Mouse (Mus musculus) heart, adult 8-10 months (tissue): ENCODE data around the gene Akap8. TPM values are rescaled to one million over a fixed set of nuclear protein-coding genes. Genes with fewer than 3 reads are reported as not detected.

Experiments
- DNase-seq: peaks from one replicate; pipeline ENCODE4 v3.0.0; 2022; ENCODE audit warnings: low spot score
- total RNA-seq, 4 experiments: library from RNA; stranded (reverse); gene quantifications; 2 replicates each; pipeline ENCODE4 v1.2.4; 2022

Akap8 gene
- total RNA-seq, 4 experiments from 2014 or later, result 34.6 to 51.5 (median 44.6) TPM

- DNase-seq, result peak; percentile 86
Observed at GRCm38 (mm10) chr17:32284262-32285137, 36.5 kb downstream of the Akap8 start, which contains the start of gene Brd4. Gene Brd4 (minus strand): TSS chr17:32284722.

DNA sequence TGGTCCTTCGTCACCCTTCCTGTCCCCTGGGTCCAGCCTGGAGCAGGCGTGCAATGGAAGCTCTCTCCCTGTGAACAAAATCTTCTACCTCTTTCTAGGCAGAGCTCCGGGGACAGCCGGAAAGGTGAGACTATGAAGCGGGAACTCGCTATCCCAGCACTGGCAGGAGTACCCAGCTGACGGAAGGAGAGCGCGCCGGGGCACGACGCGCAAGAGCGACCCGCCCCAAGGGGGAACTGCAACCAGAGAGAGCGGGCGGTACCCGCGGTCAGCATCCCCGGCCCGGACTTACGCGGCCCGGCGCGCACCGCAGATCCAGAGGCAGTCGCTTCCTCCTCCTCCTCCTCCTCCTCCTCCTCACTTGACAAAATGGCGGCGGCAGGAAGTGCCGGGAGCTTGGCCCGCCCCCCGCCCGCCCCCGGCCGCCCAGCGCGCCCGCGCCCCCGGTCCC is 37.2 kb downstream of the Akap8 start:
- DNase-seq, result peak; percentile 48

DNA sequence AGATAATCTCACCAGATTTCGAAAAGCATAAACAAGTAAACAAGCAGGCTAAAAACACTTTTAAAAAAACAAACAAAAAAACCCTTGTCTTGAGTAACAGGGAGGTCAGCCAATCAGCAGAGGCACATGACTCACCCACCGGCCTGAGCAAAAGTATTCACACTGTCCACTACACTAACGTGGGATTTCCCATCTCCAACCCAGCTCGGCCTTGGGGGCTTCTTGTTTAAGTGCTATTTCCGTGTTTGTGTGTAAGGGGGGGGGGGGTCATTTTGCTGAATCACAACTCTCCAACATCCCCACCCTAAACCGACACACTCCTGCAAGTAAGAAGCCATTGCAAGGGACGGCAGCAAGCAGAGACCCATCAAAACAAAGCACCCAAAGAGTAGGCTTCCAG is 37.7 kb downstream of the Akap8 start:
- DNase-seq, result peak; percentile 24

DNA sequence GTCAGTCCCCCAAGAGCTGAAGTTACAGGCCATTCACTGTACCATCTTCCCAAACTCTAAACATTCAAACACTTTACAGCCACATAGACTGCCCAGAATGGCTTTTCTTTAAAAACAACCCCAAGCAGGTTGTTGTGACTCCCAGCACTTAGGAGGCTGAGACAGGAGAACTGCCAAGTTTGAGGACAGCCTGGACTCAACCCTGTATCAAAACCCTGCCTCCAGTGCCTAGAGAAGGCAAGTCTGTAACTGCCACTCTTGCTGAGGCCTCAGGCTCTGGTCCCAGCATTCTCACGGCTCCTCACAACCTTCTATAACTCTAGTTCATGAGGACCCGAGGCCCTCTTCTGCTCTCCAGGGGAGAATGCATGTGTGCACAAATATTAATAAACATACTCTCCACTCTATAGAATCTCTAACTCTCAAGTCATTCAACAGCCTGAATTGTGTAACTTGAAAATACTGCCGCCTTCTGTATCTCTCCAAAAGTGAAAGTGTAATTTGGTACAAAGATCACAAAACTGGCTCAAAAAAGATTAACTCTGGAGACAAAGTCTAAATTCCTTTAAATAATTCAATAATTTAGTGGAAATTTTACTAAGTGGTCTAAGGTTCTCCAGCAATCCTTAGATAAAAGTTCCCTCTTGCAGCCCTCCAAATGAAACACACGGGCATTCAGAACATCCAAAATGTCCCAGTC is 39.3 kb downstream of the Akap8 start:
- no peak for DNase-seq

- no peak for DNase-seq
Observed at GRCm38 (mm10) chr17:32281126-32281525, 39.9 kb downstream of the Akap8 start.

- no peak for DNase-seq
Observed at GRCm38 (mm10) chr17:32280575-32280974, 40.5 kb downstream of the Akap8 start.

- DNase-seq, result no peak
Observed at GRCm38 (mm10) chr17:32277201-32277600, 43.8 kb downstream of the Akap8 start.

DNA sequence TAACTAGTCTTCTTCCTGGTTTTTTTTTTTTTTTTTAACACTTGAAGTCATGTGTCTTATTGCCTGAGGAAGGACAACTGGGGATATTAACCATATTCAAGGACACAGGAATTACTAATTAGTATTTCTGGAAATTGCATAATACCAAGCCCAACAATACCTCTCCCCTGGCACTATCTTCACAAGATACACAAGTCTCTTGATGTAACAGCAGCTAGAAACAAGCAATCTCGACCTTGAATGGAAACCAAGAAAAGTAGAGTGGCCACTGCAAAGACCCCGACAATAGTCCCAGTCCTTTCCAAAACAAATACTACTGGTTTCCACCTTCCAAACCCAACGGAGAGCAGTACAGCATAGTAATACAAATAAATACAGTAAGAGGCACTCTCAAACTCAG is 45.5 kb downstream of the Akap8 start:
- no peak for DNase-seq

GRCm38 (mm10) chr17:32269151-32269550 is 51.9 kb downstream of the Akap8 start:
- DNase-seq, result no peak

GRCm38 (mm10) chr17:32268540-32268960 is 52.5 kb downstream of the Akap8 start:
- DNase-seq, result no peak

DNA sequence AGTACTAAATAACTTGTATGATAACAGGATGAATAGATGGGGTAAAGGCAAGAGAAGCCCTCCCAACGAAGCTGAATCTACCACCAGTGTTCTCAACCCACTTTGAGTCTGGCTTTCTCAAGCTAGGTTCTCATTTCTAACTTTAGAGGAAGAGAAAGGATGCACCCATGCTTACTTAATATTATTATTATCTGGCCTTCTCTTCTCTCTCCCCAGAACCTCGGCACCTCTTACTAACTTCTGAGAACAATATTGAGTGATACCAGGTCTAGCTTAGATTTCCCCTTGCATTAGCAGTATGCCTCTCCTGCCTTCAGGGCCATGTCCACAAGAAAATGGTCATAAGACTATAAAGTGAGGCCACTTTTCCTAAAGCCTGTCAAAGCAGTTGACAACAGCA is 52.9 kb downstream of the Akap8 start:
- no peak for DNase-seq

DNA sequence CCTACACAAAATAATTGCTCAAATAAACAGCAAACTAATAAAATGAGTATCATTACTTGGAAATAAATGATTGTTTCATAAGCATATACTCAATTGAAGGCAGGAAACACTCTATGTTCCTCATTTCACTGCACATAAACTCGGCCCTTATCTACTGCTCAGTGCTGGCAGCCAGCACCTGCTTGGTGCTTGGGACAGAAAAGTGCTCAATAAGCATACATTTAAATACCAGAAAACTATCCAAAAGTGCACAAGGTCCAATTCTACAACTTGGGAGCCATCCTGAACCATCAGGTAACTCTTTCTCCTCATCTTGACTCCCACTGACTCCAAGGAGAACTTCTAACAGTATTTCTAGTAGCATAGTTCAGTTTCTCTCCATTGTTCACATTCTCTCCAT is 53.4 kb downstream of the Akap8 start:
- no peak for DNase-seq

GRCm38 (mm10) chr17:32263672-32264071 is 57.4 kb downstream of the Akap8 start:
- DNase-seq, result no peak

GRCm38 (mm10) chr17:32262831-32263559 is 58.0 kb downstream of the Akap8 start:
- no peak for DNase-seq

DNA sequence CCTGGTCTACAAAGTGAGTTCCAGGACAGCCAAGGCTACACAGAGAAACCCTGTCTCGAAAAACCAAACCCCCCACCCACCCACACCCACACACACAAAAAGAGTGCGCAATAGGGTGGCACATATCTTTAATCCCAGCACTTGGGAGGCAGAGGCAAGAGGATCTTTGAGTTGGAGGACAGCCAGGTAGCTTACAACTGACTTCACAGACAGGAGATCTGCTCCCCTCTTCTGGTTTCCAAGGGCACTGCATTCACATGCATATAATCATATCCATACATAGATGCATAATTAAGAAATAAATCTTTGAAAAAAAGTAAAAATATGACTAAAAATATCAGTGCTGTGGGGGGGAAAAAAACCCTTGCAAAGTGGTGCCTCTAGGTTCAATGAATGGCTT is 62.2 kb downstream of the Akap8 start:
- DNase-seq, result no peak

GRCm38 (mm10) chr17:32257944-32258343 is 63.1 kb downstream of the Akap8 start:
- DNase-seq, result no peak

GRCm38 (mm10) chr17:32257452-32257851 is 63.6 kb downstream of the Akap8 start:
- DNase-seq, result no peak

GRCm38 (mm10) chr17:32256896-32257295 is 64.1 kb downstream of the Akap8 start:
- no peak for DNase-seq
